Mouse (Mus musculus) c-Kit-positive CD71-positive TER-119-negative erythroid progenitor cells, embryonic 14.5 days (primary cell): ENCODE data around the gene L3hypdh.
"Not testable (repeated sequence)": the region's sequence is repeated elsewhere in the genome, so short reads cannot be mapped to it uniquely, and the experiment has no call there.

ENCODE experiments used
- DNase-seq: peaks from one replicate; pipeline ENCODE4 v3.0.0-alpha.2; 2013; ENCODE audit warnings: low read depth

L3hypdh gene

DNA sequence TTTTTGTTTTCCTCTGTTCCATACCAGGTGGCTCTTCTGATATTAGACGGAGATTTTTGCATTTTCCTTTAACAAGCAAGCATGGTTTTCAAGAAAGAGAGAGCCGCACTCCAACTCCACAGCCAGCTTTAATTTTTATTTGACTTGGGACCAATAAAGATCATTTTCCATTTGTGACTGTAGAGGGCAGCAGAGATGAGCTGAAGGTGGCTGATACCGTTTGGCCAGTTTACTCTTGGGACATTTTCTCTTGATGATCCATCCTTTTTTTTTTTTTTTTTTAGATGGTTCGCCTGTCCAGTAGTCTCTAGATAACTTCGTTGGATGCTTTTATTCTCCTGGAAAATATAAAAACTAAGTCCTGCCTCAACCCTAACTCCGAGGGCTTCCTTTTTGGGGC is 31.9 kb downstream of the L3hypdh start:
- DNase-seq = no peak

DNA sequence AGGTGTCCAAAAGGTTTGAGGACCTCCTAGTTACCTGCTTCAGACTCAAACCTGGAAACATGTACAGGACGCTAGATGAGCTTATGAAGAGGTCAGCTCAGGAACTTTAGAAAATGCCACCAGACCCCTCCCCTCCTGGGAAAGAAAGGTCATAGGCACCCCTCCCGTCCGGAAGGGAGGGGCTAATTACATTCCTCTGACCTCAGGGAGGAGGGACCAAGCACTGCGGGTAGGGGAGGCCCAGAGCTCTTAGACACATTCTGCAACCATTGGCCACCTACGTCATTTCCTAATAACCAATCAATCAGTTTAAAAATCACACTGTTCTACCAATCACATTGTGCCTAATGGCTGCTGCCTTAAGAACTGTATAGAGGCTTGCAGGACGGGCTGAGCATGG is 32.7 kb downstream of the L3hypdh start:
- no peak for DNase-seq

DNA sequence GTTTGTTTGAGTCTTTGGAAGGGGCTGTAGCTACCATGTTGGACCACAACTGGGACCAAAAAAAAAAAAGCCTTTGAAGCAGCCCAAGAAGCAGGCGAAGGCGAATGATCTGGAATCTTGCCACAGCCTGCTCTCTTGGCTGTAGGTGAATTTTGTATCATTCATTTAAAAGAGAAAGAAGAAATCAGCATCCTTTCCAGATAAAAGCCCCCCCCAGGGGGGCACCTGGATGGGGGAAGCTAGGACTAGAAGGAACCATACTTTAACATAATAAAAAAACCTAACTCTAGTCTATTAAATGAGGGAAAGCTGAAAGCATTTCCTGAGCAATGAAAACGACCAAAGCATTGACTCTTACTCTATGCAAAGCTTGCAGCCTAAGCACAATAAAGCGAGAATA is 34.4 kb downstream of the L3hypdh start:
- no peak for DNase-seq

DNA sequence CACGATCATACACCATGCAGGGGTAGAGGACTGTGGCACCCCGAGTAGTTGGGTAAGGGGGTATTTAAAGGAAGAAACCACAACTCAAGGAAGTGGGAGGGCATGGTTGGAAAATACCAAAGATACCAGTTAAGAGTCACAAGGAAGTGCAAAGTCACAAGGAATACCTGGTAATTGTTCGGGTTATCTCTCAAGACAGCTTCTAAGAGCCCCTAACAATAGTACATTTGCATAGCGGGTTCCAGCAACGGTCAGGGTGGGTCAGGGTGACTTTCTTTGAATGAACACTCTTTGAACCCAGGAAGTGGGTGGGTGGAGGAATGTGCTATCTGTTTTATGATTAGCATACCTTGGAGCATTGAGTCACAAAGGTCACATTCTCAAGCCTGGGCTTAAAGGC is 35.1 kb downstream of the L3hypdh start:
- DNase-seq = not testable (repeated sequence)

DNA sequence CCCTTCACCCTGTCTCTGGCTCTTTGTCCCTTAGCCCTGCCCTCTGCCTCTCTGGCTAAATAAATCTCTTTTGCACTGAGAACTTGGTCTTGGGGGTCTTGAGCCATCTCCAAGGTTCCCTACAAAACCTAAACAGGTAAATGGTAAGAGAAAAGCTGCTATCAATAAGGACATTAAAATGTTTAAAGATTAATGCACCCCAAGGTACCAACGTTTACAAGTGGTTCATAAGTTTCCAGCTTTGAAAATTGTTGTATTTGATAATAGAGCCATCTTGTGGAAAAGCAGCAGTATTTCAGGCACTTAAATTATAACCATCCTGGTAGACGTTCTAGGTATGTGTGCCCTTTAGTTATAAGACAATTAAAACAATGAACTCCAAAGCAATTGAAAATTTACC is 37.7 kb downstream of the L3hypdh start:
- DNase-seq = no peak

DNA sequence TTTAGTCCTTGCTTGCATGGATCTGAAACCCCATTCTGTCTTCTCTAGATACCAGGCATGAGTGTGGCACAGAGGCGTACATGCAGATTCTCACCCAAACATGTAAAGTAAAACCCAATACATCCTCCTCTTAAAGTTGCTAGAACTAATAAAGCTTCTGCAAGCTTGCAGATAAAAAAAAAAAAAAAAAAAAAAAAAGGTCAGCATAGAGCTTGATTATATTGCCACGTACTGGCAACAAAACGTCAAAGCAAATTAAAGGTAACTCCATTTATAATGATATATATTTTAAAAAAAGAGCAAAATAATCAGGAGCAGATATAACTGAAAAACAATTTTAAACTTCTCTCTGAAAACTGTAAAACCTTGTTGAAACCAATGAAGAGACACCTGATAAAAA is 44.0 kb downstream of the L3hypdh start:
- no peak for DNase-seq

DNA sequence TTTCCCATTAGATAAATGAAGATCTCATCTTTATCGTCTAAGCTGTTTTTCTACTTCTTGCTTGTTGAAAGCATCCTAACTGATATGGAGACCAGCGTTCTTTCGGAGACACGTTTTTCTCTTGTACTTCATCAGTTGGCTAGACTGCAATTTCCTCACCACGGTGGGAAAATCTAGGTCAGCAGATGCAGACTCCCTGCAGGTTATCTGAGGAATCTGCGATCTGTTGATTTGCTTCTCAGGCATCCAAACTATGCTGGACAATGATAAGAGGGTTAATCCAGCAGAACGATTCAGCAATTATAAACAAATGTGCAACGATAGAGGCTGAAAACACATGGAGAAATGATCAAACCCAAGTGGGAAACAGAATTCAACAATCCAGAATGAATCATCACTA is 45.7 kb downstream of the L3hypdh start:
- DNase-seq = no peak

DNA sequence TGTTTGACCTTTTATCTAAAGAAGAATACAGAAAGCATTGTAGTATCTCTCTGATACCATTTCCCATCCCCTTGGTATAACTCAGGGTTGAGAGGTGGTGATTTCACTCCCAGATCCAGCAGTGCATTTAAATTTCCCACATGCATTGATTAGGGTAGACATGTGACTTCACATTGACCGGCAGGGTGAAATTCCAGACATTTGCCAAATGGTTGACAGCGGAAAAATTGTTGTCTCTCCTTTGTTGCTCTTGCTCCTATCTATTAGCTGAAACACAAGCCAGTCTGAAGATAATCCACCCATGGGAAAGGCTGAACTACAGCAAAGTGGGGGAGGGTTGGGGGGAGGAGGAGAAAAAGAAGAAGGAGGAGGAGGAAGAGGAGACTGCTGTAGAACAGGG is 46.4 kb downstream of the L3hypdh start:
- DNase-seq = no peak

DNA sequence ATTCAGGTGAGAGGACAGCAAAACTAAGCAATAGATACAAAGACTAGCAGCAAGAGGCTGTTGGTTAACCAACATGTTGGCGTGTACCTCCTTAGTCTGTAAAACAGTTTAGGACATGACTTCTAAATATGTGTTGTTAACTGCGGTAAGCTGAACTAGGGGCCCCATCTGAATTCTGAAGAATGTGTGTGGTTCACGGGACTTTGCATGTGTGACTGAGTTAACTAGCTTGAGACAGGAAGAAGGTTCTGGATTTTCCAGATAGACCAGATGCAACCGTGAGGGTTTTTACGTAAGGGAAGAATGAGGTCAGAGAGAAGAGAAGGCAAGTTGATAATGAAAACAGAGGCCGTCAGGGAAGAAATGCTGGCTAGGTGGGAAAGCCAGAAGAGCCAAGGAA is 48.2 kb downstream of the L3hypdh start:
- DNase-seq = no peak

DNA sequence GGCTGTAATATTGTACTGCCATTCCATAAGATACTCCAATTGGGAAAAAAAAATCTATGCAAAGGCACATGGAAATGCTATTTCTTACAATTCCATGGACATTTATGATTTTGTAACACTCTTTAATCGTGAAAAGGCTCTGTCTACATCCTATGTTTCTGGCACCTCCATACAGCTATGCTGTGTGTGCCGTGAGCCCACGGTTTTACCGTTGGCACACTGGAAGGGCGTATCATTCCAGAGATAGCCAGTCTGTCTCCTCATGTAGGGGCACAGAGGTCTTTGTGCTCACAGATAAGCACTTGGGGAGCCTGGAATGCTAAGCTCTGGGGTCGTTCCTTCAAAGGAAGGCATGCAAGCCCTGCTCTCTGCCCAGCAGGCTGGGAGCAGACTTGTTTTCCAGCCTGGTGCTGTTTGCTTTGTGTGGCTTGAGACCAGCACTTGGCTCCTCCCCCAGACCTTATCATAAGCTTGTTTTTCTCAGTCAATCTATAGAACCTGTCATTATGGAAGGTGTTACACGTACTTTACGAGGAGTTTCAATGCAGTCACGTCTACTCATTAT is 49.1 kb downstream of the L3hypdh start:
- DNase-seq = no peak

DNA sequence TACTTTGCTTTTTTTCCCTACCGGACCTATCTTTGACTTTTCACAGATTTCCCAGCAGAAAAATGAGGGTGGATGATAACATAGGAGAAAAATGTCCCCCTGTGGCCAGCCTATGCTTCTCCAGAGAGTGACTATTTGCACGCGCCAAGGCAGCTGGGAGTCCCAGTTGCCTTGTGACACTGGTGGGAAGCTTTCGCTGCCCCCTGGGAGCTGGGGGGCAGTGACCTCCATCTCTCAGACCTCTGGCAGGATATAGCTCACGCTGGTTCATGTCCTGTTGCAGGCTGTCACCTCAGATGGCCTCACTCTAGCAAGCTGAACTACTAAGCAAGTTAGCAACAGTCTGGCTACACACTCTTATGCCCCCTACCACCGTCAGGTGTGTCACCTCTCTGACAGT is 53.4 kb downstream of the L3hypdh start:
- no peak for DNase-seq

DNA sequence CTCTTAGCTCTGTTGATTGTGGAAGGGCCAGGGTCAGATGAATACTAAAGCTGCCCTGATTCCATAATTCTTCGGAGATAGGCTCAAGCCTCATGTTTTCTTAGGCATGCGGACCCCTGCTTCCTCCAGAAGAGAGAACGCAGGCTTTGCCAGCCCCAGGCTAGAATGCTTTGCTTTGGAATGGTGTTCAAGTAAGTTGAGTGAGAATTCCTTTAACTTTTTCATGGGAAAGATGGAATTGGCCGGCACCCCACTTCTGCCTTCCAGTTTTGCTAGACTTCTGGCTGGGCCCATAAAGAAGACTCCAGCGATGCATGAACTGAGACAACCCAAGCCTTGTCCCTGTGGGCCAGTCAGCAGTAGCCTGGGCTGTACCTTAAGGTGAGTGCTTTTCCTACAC is 54.1 kb downstream of the L3hypdh start:
- DNase-seq = no peak

DNA sequence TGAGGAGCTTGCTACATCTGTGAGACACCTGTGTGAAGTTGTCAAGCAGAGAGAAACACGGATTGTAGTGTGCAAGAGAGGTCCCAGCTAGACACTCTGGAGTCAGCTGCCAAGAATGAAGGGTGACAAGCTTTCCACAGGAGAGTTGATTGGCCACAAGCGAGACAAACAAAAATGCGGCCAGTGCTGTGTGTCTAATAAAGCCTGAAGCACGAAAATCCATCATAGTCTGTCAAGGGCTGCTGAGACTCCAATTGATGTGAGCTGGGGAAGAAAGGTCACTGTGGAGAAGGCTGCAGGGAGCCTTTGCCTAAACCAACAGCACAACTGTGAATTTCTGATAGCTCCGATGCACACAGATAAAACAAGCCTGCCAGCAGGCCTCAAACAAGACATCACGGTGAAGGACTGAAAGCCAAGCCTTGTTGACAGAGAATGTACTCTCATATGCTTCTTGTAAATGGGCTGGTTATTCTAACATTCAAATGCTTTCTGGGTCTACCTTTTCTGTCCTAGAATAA is 59.9 kb downstream of the L3hypdh start:
- no peak for DNase-seq

DNA sequence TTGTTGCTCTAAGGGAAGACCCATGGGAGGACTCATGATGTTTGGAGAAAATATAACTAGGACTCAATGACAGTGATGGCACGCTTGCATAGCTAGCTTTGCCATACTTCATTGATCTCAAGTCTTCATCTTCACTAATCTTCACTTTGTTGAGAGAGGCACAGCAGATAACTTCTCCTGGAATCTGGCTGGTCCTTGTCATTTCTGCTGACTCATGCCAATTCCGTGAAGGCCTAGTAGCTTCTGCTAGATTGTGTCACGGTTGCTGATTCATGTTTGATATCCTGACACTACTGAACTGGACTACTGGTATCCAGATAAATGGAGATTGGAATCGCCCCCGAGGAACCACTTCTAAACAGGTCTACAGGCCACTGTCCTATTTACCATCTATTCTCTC is 61.7 kb downstream of the L3hypdh start:
- DNase-seq = no peak
